Mouse (Mus musculus): Measurements from ENCODE around the gene Fasl. TPM values are rescaled to one million over a fixed set of nuclear protein-coding genes. Genes with fewer than 3 reads are reported as not detected.
A peak's percentile ranks its signal among the peaks of the same experiment; 100 is the strongest.

Gene Fasl
- polyA plus RNA-seq, 1 experiment from 2014 or later, result 0.17 TPM

DNA sequence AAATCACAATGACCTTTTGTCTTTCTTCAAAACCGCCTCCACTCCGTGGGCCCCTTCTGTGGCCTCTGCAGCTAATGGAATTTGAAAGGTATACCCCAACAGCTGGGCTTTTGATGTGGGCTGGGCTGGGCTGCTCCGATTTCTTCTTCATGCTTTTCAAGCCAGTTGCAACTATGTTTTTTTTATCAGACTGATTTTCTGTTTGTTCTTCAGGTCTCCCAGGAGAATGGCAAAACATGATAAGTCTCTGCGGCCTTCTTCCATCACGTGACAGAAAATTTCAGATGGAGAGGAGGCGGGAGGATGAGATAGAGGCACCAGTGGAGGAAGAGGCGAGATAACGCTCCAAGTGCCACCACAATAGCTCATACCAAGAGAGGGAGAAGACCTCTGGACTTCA lies 37.0 kb downstream of the Fasl start:
- 64% methylated on average over 8 of the region's 8 CpGs for WGBS
- ATAC-seq (replicated peaks), result no peak
- no peaks in the 10 kb centered on the region for H3K9me3 ChIP-seq

DNA sequence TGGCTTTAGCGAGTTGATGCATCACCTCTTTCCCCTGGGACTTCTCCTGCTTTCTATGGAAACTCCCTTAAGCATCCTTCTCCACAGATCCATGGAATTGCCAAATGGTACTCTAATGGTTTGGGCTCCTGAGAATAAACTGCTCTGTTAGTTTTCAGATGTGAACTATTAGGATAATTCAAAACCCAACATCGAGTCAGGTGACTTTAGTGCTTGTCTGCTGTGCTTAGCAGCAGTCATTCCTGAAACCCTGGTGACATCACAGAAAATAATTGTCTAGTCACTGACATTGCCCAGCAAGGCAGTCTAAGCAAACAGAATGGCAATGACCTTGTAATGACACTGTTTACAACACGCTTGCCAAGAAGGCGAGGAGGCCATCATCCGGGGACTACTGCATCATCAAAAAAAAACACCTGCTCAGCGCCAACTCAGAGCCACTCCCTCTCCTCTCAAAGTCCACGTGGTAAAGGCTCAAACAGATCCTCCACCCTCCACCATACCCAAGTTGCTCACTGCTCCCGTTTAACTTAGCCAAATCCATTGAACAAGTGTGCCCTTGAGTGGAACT lies 37.7 kb downstream of the Fasl start:
- Histone ChIP-seq H3K4me2 (replicated peaks) (no peak overlapping the region), H3K27ac (replicated peaks) (no peak overlapping the region), H3K27me3 (no peaks in the 10 kb centered on the region), H3K4me3 (no peak overlapping the region), H3K36me3 (no peaks in the 10 kb centered on the region), H3K4me1 (no peaks in the 10 kb centered on the region), H3K9me3 (no peaks in the 10 kb centered on the region), H3K9ac (replicated peaks) (no peak overlapping the region)
- WGBS, result 80% methylated on average over 8 of the region's 8 CpGs
- no peak for ATAC-seq (replicated peaks)

More for the DNA sequence above, 37.0 kb downstream of the Fasl start:
- Histone ChIP-seq H3K9ac (replicated peaks) (no peak overlapping the region), H3K36me3 (no peaks in the 10 kb centered on the region), H3K4me1 (no peaks in the 10 kb centered on the region), H3K27ac (replicated peaks) (no peak overlapping the region), H3K4me3 (no peak overlapping the region), H3K27me3 (no peaks in the 10 kb centered on the region), H3K4me2 (replicated peaks) (no peak overlapping the region)

DNA sequence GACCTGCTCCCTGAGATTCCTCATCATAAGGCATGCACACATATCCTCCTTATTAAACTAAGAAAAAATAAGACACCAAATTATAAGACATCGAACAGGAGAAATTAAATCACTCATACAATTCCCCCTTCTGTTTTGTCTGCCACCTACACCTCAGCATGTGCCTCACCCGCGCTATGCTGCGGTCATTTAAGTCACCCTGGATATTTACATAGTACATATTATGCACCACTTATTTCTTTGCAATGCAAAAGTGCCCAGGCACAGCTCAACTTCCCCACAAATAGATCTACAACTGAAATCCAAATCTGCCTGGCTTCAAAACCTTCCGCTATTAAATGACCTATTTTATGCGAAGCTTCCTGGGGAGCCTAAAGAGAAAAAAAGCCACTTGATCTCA lies 39.6 kb downstream of the Fasl start:
- Histone ChIP-seq H3K36me3 (no peaks in the 10 kb centered on the region), H3K9ac (replicated peaks) (no peak overlapping the region), H3K4me3 (no peak overlapping the region), H3K27me3 (no peaks in the 10 kb centered on the region), H3K9me3 (no peaks in the 10 kb centered on the region), H3K4me1 (no peaks in the 10 kb centered on the region), H3K27ac (replicated peaks) (no peak overlapping the region), H3K4me2 (replicated peaks) (no peak overlapping the region)
- no peak for ATAC-seq (replicated peaks)
- WGBS, result 87% methylated on average over 6 of the region's 6 CpGs

DNA sequence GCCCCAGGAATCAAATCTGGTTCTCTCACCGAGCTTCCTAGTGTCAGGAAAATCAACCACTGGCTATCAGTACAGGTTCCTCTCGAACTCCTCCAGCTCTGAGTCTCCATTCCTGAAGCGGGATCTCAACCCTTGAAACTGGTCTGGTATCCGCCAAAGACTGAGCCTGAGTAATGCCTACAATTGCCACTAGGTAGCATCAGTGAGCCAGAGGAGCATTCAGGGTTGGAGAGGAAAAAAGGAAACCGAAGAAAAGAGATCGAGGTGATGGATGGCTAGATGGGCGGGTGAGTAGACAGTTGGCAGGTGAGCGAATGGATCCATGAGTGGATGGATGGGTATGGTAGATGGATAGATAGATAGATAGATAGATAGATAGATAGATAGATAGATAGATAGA lies 40.2 kb downstream of the Fasl start:
- Histone ChIP-seq H3K36me3 (no peaks in the 10 kb centered on the region), H3K27me3 (no peaks in the 10 kb centered on the region), H3K9me3 (no peaks in the 10 kb centered on the region), H3K9ac (replicated peaks) (no peak overlapping the region), H3K4me3 (no peak overlapping the region), H3K4me1 (no peaks in the 10 kb centered on the region), H3K4me2 (replicated peaks) (no peak overlapping the region), H3K27ac (replicated peaks) (no peak overlapping the region)
- no peak for ATAC-seq (replicated peaks)
- 61% methylated on average over 8 of the region's 8 CpGs for WGBS

DNA sequence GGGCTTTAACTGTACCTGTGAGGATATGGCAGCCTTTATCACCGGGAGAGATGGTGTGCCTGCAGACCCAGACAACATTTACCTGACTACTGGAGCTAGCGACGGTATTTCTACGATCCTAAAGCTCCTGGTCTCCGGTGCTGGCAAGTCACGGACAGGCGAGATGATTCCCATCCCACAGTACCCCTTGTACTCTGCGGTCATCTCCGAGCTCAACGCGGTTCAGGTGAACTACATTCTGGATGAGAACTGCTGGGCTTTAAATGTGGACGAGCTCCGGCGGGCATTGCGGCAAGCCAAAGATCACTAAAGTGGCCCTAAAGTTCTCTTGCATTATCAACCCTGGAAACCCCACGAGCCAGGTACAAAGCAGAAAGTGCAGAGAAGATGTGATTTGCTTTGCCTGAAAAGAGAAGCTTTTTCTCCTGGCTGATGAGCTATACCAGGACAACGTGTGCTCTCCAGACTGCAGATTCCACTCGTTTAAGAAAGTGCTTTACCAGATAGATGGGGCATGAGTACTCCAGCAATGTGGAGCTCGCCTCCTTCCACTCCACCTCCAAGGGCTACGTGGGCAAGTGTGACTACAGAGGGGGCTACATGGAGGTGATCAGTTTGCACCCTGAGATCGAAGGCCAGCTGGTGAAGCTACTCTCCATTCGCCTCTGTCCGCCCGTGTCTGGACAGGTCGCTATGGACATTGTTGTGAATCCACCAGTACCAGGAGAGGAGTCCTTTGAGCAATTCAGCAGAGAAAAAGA lies 41.6 kb downstream of the Fasl start:
- no peak overlapping the region for H3K4me3 ChIP-seq
- H3K27me3 ChIP-seq, result no peaks in the 10 kb centered on the region
- H3K9ac ChIP-seq (replicated peaks), result no peak overlapping the region
- no peak for ATAC-seq (replicated peaks)
- no peak overlapping the region for H3K27ac ChIP-seq (replicated peaks)
- WGBS, result 89% methylated on average over 25 of the region's 25 CpGs
- no peaks in the 10 kb centered on the region for H3K9me3 ChIP-seq
- no peaks in the 10 kb centered on the region for H3K36me3 ChIP-seq
- H3K4me1 ChIP-seq, result no peaks in the 10 kb centered on the region
- H3K4me2 ChIP-seq (replicated peaks), result no peak overlapping the region

DNA sequence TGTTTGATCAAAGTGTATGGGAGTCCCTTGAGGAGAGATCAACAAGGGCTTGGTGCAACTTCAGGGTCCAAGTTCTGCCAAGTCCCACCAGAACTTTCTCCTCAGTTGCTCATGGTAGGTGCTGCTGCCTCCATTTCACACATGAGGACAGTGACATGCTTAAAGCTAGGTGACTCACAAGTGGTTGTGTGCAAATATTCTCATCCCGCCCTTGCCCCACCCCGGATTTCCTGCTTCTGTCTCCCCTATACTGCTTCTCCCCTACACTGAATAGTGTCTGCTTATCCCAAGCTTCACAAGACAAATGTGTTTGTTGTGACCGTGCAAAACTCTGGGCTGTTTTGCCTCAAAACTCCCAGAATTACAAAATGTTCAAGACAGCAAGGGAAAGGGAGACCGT lies 43.4 kb downstream of the Fasl start:
- no peak for ATAC-seq (replicated peaks)
- Histone ChIP-seq H3K36me3 (no peaks in the 10 kb centered on the region), H3K27ac (replicated peaks) (no peak overlapping the region), H3K4me3 (no peak overlapping the region), H3K4me1 (no peaks in the 10 kb centered on the region), H3K4me2 (replicated peaks) (no peak overlapping the region), H3K9me3 (no peaks in the 10 kb centered on the region), H3K27me3 (no peaks in the 10 kb centered on the region), H3K9ac (replicated peaks) (no peak overlapping the region)
- WGBS, result 88% methylated on average over 4 of the region's 4 CpGs

DNA sequence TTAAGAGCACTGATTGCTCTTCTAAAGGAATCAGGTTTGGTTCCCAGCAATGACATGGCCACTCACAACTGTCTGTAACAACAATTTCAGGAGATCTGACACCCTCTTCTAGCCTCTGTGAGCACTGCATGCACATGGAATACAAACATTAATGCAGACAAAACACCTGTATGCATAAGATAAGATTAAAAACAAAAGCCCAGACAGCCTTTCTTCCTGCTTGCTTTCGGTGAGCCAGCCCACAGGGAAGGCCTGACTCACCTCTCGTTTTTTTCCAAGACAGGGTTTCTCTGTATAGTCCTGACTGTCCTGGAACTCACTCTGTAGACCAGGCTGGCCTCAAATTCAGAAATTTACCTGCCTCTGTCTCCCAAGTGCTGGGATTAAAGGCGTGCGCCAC lies 44.1 kb downstream of the Fasl start:
- no peaks in the 10 kb centered on the region for H3K27me3 ChIP-seq
- no peak overlapping the region for H3K4me2 ChIP-seq (replicated peaks)
- H3K4me1 ChIP-seq, result no peaks in the 10 kb centered on the region
- no peak overlapping the region for H3K9ac ChIP-seq (replicated peaks)
- no peak overlapping the region for H3K27ac ChIP-seq (replicated peaks)
- no peaks in the 10 kb centered on the region for H3K36me3 ChIP-seq
- WGBS, result 82% methylated on average over 4 of the region's 4 CpGs
- no peaks in the 10 kb centered on the region for H3K9me3 ChIP-seq
- no peak for ATAC-seq (replicated peaks)
- no peak overlapping the region for H3K4me3 ChIP-seq

DNA sequence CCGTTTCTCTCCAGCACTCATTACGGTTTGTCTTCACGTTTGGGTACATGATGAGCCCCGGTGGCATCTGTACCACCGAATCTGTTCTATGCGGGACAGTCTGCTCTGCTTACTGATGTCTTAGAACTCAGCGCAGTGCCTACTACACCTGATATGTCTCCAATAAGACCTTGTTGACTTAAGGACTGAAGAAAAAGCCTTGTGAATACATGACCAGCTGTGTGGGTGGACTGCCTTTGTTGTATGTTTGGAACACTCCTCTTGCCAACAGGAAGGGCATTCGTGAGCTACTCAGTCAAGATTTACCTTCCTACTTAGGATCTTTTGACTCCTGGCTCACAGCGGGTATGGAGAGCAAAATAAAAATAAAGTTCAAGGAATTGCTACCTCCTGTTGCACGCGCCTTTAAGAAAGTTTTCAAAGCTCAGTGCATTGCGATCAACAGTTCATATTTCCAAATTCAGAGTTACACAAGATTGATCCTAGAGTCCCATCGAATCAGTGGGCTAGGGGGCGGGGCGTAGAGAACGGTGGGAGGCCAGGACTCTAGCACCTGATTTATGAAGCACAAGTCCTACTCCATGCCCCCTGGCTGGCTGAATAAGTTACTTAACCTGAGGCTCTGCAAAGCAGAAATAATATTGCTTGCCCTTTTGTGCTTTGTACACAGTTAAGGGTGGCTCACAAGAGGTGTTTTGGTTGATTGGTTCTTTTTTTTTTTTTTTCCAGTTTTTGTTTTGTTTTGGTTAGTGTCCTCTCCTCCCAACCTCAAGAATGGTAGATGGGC lies 45.6 kb downstream of the Fasl start:
- no peak for ATAC-seq (replicated peaks)
- Histone ChIP-seq H3K4me2 (replicated peaks) (no peak overlapping the region), H3K27me3 (no peaks in the 10 kb centered on the region), H3K36me3 (no peaks in the 10 kb centered on the region), H3K4me3 (no peak overlapping the region), H3K9ac (replicated peaks) (no peak overlapping the region), H3K4me1 (no peaks in the 10 kb centered on the region), H3K27ac (replicated peaks) (no peak overlapping the region), H3K9me3 (no peaks in the 10 kb centered on the region)
- 91% methylated on average over 16 of the region's 16 CpGs for WGBS

DNA sequence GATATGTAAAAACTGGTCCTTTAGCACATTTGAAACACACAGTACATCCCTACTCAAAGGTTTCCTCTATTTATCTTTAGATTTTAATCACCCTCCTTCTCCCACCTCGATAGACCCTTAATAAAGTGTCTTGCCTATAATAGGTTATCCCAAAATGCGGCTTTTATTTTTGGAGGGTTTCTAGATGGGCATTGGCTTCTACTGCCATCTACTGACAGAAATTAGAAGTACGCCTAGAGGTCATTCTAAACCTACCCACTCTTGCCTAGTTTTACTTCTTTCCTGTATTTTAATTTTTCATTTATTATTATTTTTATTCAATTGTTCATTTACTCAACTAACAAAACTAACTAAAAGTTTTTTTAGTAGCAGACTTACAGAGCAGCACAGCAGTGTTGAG lies 51.4 kb downstream of the Fasl start:
- 4% methylated on average over 3 of the region's 3 CpGs for WGBS
- Histone ChIP-seq H3K4me3 (no peak overlapping the region), H3K9ac (replicated peaks) (no peak overlapping the region), H3K27ac (replicated peaks) (no peak overlapping the region), H3K4me2 (replicated peaks) (no peak overlapping the region), H3K9me3 (no peaks in the 10 kb centered on the region), H3K27me3 (no peaks in the 10 kb centered on the region), H3K36me3 (no peaks in the 10 kb centered on the region), H3K4me1 (no peaks in the 10 kb centered on the region)
- 0 out of 2 replicates have a peak, but pooled peaks have one; percentile 43 for ATAC-seq (replicated peaks)

DNA sequence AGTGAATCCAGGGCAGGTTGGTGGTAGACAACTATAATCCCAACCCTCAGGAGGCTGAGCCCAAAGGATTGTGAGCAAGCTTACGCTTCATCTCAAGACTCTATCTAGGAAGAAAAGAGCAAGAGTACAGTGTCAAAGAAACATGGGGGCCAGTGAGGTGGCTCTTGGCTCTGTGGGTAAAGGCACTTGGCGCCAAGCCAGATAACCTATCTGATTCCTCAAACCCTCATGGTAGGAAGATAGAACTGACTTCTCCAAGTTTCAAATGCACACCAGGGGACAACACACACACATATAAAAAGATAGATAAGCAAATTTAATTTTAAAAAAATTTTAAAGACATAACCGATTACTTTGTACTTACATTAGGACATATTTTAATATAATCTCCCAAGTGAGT lies 52.0 kb downstream of the Fasl start:
- ATAC-seq (replicated peaks), result no peak
- Histone ChIP-seq H3K4me2 (replicated peaks) (no peak overlapping the region), H3K4me3 (no peak overlapping the region), H3K36me3 (no peaks in the 10 kb centered on the region), H3K27me3 (no peaks in the 10 kb centered on the region), H3K4me1 (no peaks in the 10 kb centered on the region), H3K27ac (replicated peaks) (no peak overlapping the region), H3K9me3 (no peaks in the 10 kb centered on the region), H3K9ac (replicated peaks) (no peak overlapping the region)
- 88% methylated on average over 3 of the region's 3 CpGs for WGBS

DNA sequence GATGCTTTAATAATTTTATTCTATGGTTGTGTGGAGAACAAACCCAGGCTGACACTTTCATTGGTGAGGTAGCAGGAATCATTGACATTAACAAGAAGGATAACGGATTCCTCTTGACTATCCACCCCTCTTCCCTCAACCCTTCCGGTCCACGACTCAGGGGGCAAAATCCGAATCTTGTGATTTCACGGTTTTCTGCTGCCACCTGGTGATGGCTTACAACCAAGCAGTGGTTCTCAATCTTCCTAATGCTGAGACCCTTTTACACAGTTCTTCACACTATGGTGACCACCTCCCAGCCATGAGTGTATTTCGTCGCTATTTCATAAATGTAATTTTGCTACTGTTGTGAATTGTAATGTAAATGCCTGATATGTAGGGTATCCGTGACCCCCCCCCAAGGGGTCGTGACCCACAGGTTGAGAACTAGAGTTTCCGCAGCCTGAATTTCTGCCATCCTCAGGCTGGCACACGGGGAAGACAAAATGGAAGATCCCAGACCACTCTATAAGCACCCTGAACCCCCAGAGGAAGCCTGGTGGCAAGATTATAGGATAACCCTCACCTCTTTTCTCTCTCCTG lies 52.7 kb downstream of the Fasl start:
- H3K4me2 ChIP-seq (replicated peaks), result no peak overlapping the region
- no peaks in the 10 kb centered on the region for H3K4me1 ChIP-seq
- H3K27me3 ChIP-seq, result no peaks in the 10 kb centered on the region
- 66% methylated on average over 11 of the region's 11 CpGs for WGBS
- no peak overlapping the region for H3K27ac ChIP-seq (replicated peaks)
- no peaks in the 10 kb centered on the region for H3K36me3 ChIP-seq
- H3K9me3 ChIP-seq, result no peaks in the 10 kb centered on the region
- no peak overlapping the region for H3K4me3 ChIP-seq
- ATAC-seq (replicated peaks), result no peak
- H3K9ac ChIP-seq (replicated peaks), result no peak overlapping the region

DNA sequence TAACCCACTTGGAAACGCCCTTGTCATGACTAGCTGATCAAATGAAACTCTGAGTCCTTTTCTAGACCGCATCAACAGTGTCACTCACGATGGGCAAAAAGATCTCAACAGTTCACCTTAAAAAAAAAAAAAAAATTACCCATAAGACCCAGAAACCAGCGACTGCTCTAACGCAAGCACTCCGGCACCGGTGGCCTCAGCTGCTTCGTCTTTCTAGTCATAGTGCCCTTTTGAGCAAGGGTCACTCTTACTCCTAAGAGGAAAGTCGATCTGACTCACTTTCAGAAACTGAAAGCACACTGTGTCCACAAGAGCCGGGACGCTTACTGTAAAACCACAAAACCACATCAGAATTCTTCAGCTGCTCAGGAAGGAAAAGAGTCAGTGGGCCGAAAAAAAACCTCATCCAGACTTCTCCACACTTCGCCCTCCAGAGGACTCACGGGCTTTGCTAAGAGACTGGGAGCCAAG lies 53.5 kb downstream of the Fasl start:
- Histone ChIP-seq H3K27ac (replicated peaks) (no peak overlapping the region), H3K4me2 (replicated peaks) (no peak overlapping the region), H3K36me3 (no peaks in the 10 kb centered on the region), H3K27me3 (no peaks in the 10 kb centered on the region), H3K4me3 (no peak overlapping the region), H3K9ac (replicated peaks) (no peak overlapping the region), H3K9me3 (no peaks in the 10 kb centered on the region), H3K4me1 (no peaks in the 10 kb centered on the region)
- 91% methylated on average over 14 of the region's 14 CpGs for WGBS
- no peak for ATAC-seq (replicated peaks)
